Mouse (Mus musculus) heart, embryonic 12.5 days (tissue): ENCODE data around the gene Pgrmc2. TPM values are rescaled to one million over a fixed set of nuclear protein-coding genes. Genes with fewer than 3 reads are reported as not detected.
A peak's percentile ranks its signal among the peaks of the same experiment; 100 is the strongest.

Experiments
- ATAC-seq: fragments of 200-750 bp; cut with Nextera tagmentation; 2 replicates; pipeline ENCODE4 v1.8.0; 2017; ENCODE audit warnings: moderate TSS enrichment, moderate library complexity; ENCODE audit not compliant: insufficient number of reproducible peaks, low FRiP score
- H3K27ac ChIP-seq: fragments of 300-500 bp; sonication (generic); 2 replicates; pipeline ENCODE4 v1.5.1; 2016; ENCODE audit warnings: mild to moderate bottlenecking, moderate library complexity; ENCODE audit not compliant: poor library complexity, severe bottlenecking
- H3K27me3 ChIP-seq: fragments of 300-500 bp; sonication (generic); replicated peaks from 2 replicates; pipeline ENCODE4 v1.6.1; 2016; ENCODE audit warnings: mild to moderate bottlenecking, moderate library complexity
- H3K36me3 ChIP-seq: fragments of 300-500 bp; sonication (generic); 2 replicates; pipeline ENCODE4 v1.6.1; 2016; ENCODE audit warnings: mild to moderate bottlenecking, moderate library complexity
- H3K4me1 ChIP-seq: fragments of 300-500 bp; sonication (generic); replicated peaks from 2 replicates; pipeline ENCODE4 v1.6.1; 2016; ENCODE audit warnings: mild to moderate bottlenecking
- H3K4me2 ChIP-seq: fragments of 300-500 bp; sonication (generic); 2 replicates; pipeline ENCODE4 v1.6.1; 2016; ENCODE audit warnings: mild to moderate bottlenecking, moderate library complexity
- H3K4me3 ChIP-seq: fragments of 300-500 bp; sonication (generic); 2 replicates; pipeline ENCODE4 v1.5.1; 2016; ENCODE audit warnings: mild to moderate bottlenecking
- H3K9ac ChIP-seq: fragments of 300-500 bp; sonication (generic); 2 replicates; pipeline ENCODE4 v1.6.1; 2016; ENCODE audit warnings: mild to moderate bottlenecking, moderate library complexity
- H3K9me3 ChIP-seq: fragments of 300-500 bp; sonication (generic); replicated peaks from 2 replicates; pipeline ENCODE4 v1.6.1; 2016; ENCODE audit warnings: mild to moderate bottlenecking, moderate library complexity
- WGBS: fragments of 180-500 bp; shearing (Covaris S2); methylation state at CpG from one replicate; pipeline ENCODE4 v1.1.7; 2016; 5-methylcytosine and 5-hydroxymethylcytosine counted together
- polyA plus RNA-seq: library from polyadenylated mRNA; unstranded; fragments of >200 nt; fragmentation: Nextera tagmentation; extraction: Ambion mirVana; gene quantifications from 2 replicates; pipeline ENCODE4 v1.2.1, GENCODE M21; 2016

The Pgrmc2 gene
- polyA plus RNA-seq, result 56.4 and 59.2 TPM in 2 replicates

- under 1% methylated on average over 88 of the region's 95 CpGs for WGBS
- Histone ChIP-seq H3K36me3 (peaks cover 8% of the 10 kb centered on the region; the same call in 1 of the 2 replicates), H3K9ac (peak within 1 kb of the TSS; percentile 96), H3K27ac (peak within 1 kb of the TSS; percentile 96), H3K9me3 (no peaks in the 10 kb centered on the region), H3K4me1 (peaks cover 12% of the 10 kb centered on the region), H3K4me3 (peak within 1 kb of the TSS; percentile 97), H3K27me3 (no peaks in the 10 kb centered on the region), H3K4me2 (peak within 1 kb of the TSS; percentile 89)
- peak; percentile 97 for ATAC-seq
Measured at GRCm38 (mm10) chr3:41082885-41083789, at the start of gene Pgrmc2. TSS of gene Pgrmc2 (minus strand) at chr3:41083046.

DNA sequence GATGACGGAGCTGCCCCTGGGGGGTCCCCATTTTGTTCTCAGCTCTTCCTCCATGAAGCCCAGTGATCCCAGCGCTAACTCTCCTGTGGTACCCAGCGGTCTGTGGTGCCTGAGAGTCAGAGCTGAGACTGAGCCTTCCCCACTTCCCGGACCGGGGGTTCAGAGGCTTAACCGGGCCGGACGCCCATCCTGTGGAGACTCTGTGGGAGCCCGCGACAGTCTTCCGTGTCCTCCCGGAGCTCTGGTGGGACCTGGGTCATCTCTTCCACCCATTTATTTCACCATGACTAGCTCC lies 41.1 kb upstream of the Pgrmc2 start:
- Histone ChIP-seq H3K4me2 (peak overlapping the region; percentile 54), H3K4me1 (0 out of 2 replicates have a peak, but pooled peaks cover 8% of the 10 kb centered on the region), H3K36me3 (no peaks in the 10 kb centered on the region), H3K9ac (no peak overlapping the region; the same call in 1 of the 2 replicates), H3K9me3 (no peaks in the 10 kb centered on the region), H3K27ac (no peak overlapping the region), H3K4me3 (no peak overlapping the region; the same call in 1 of the 2 replicates), H3K27me3 (peaks cover 11% of the 10 kb centered on the region; the same call in 1 of the 2 replicates)
- WGBS, result 14% methylated on average over 12 of the region's 12 CpGs
- ATAC-seq, result no peak

GRCm38 (mm10) chr3:41123190-41123999 lies 40.5 kb upstream of the Pgrmc2 start:
- H3K36me3 ChIP-seq, result no peaks in the 10 kb centered on the region
- H3K9me3 ChIP-seq, result no peaks in the 10 kb centered on the region
- no peak overlapping the region; the same call in 1 of the 2 replicates for H3K4me3 ChIP-seq
- 35% methylated on average over 10 of the region's 10 CpGs for WGBS
- peaks cover 11% of the 10 kb centered on the region; the same call in 1 of the 2 replicates for H3K27me3 ChIP-seq
- H3K9ac ChIP-seq, result no peak overlapping the region; the same call in 1 of the 2 replicates
- peak overlapping the region; percentile 54 for H3K4me2 ChIP-seq
- 0 out of 2 replicates have a peak, but pooled peaks cover 8% of the 10 kb centered on the region for H3K4me1 ChIP-seq
- no peak for ATAC-seq
- H3K27ac ChIP-seq, result no peak overlapping the region

DNA sequence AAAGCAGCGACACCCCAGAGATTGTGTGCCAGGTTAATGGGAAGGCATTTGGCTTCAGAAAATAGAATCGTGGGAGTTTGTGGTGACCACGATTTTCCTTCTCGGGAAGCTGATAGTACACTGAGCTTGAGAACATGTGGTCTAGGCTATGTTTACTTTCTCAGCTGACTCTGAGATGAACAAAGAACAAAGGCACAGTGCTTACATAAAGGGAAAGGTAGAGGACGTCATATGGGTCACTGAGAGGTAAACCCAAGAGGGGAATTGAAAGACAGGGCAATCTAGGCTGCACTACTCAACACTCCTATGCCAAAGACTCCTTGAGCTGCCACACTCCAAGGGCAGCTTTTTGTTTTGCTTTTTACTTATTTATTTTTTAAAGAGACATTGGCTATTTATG lies 35.3 kb upstream of the Pgrmc2 start:
- no peak overlapping the region for H3K4me3 ChIP-seq
- no peaks in the 10 kb centered on the region for H3K4me1 ChIP-seq
- H3K27ac ChIP-seq, result no peak overlapping the region
- no peak overlapping the region for H3K9ac ChIP-seq
- 61% methylated on average over 5 of the region's 5 CpGs for WGBS
- no peaks in the 10 kb centered on the region for H3K9me3 ChIP-seq
- H3K36me3 ChIP-seq, result no peaks in the 10 kb centered on the region
- no peak for ATAC-seq
- H3K27me3 ChIP-seq, result no peaks in the 10 kb centered on the region
- H3K4me2 ChIP-seq, result no peak overlapping the region

GRCm38 (mm10) chr3:41117447-41117846 lies 34.6 kb upstream of the Pgrmc2 start:
- ATAC-seq, result no peak
- Histone ChIP-seq H3K4me3 (no peak overlapping the region), H3K4me1 (no peaks in the 10 kb centered on the region), H3K9ac (no peak overlapping the region), H3K4me2 (no peak overlapping the region), H3K9me3 (no peaks in the 10 kb centered on the region), H3K36me3 (no peaks in the 10 kb centered on the region), H3K27me3 (no peaks in the 10 kb centered on the region), H3K27ac (no peak overlapping the region)

DNA sequence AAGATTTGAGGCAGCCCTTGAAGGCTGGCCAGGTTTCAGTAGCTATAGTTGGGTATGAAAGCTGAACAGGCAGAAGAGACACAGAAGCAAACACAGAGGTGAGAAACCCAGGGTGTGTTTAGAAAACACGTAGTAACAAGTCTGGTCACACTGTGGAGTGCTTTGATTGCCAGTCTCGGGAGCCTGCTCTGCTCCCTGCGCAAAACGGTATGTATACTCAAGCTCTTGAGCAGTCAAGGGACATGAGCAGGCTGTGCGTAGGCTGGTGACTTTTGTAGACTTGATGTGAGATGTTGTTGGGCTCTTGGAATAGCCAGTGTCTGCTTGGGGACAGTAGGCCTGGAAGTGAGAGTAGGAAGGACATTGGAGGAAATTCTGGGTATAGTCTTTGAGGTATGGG lies 30.3 kb upstream of the Pgrmc2 start:
- H3K27me3 ChIP-seq, result no peaks in the 10 kb centered on the region
- no peak for ATAC-seq
- no peaks in the 10 kb centered on the region for H3K36me3 ChIP-seq
- H3K9ac ChIP-seq, result no peak overlapping the region
- H3K4me1 ChIP-seq, result peaks cover 4% of the 10 kb centered on the region
- WGBS, result 80% methylated on average over 5 of the region's 5 CpGs
- no peak overlapping the region for H3K4me3 ChIP-seq
- H3K27ac ChIP-seq, result no peak overlapping the region
- H3K4me2 ChIP-seq, result no peak overlapping the region
- H3K9me3 ChIP-seq, result no peaks in the 10 kb centered on the region

DNA sequence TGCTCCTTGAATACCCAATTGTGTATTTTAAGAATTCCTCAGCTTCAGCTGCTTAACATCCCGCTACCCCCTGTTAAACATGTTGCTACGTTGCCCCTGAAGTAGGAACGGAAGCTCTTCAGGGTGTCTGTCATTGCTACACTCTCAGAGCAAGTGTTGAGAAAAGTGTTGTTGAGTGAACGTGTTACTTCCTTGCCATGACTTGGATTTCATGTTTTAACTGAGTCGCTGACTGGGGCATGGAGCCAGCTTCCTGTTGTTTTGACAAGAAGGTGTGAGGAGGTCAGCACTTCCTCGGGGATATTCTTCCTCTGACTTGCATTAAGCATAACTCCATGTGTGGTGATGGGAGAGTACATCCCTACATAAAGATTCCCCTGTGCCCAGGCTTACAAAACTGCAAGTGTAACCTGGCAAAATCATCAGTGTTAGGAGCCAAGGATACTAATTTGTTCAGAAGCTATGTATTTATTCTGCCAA lies 25.5 kb upstream of the Pgrmc2 start:
- Histone ChIP-seq H3K4me3 (no peak overlapping the region), H3K27ac (no peak overlapping the region), H3K27me3 (no peaks in the 10 kb centered on the region), H3K4me1 (peaks cover 11% of the 10 kb centered on the region), H3K9me3 (no peaks in the 10 kb centered on the region), H3K9ac (no peak overlapping the region), H3K36me3 (no peaks in the 10 kb centered on the region), H3K4me2 (peak overlapping the region; percentile 1; the same call in 1 of the 2 replicates)
- ATAC-seq, result no peak
- WGBS, result 21% methylated on average over 6 of the region's 6 CpGs

DNA sequence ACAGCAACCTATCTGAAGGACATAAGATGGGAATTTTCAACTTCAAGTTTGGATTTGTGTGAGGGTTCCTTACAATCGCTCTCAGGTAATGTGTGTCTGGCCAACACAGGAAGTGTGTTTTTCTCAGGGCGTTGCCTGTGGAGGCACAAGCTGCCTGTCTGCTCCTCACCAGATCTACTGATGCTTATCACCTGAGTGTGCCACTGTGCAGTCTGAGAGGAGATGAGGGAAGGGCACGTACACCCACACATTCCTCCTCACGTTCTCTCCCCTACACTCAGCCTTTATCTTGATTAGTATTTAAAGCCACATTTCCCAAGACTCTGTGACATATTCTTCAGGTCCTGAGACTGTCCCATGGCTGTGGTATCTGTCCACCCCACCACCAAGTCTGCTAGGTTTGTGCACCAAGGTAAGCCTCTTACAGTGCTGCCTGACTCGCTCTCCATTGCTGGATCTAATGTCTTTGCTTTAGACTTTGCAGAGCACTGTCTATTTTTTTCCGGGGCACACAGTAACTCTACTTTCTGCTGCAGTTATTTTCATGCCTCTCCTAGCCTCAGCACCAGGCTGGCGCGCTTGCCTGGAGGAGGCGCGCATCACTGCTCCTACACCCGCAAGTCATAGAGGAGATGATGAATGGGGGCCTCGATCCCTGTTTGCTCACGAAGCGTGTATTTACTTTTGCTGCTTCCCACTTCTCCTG lies 24.9 kb upstream of the Pgrmc2 start:
- Histone ChIP-seq H3K4me1 (peaks cover 11% of the 10 kb centered on the region), H3K4me2 (peak overlapping the region; percentile 1; the same call in 1 of the 2 replicates), H3K9ac (no peak overlapping the region), H3K36me3 (no peaks in the 10 kb centered on the region), H3K27ac (no peak overlapping the region), H3K27me3 (no peaks in the 10 kb centered on the region), H3K4me3 (no peak overlapping the region), H3K9me3 (no peaks in the 10 kb centered on the region)
- WGBS, result 63% methylated on average over 14 of the region's 14 CpGs
- no peak for ATAC-seq

GRCm38 (mm10) chr3:41101905-41102304 lies 19.1 kb upstream of the Pgrmc2 start:
- H3K4me2 ChIP-seq, result no peak overlapping the region
- no peak overlapping the region for H3K9ac ChIP-seq
- WGBS, result 69% methylated on average over 9 of the region's 9 CpGs
- ATAC-seq, result no peak
- 0 out of 2 replicates have a peak, but pooled peaks cover 8% of the 10 kb centered on the region for H3K9me3 ChIP-seq
- no peaks in the 10 kb centered on the region for H3K27me3 ChIP-seq
- H3K4me3 ChIP-seq, result no peak overlapping the region
- H3K4me1 ChIP-seq, result peaks cover 8% of the 10 kb centered on the region
- H3K27ac ChIP-seq, result no peak overlapping the region
- no peaks in the 10 kb centered on the region for H3K36me3 ChIP-seq

- no peak overlapping the region for H3K27ac ChIP-seq
- H3K9ac ChIP-seq, result no peak overlapping the region
- peaks cover 8% of the 10 kb centered on the region for H3K4me1 ChIP-seq
- H3K36me3 ChIP-seq, result no peaks in the 10 kb centered on the region
- no peaks in the 10 kb centered on the region for H3K27me3 ChIP-seq
- 14% methylated on average over 2 of the region's 2 CpGs for WGBS
- no peak overlapping the region for H3K4me3 ChIP-seq
- no peak overlapping the region for H3K4me2 ChIP-seq
- H3K9me3 ChIP-seq, result 0 out of 2 replicates have a peak, but pooled peaks cover 8% of the 10 kb centered on the region
- ATAC-seq, result no peak
Measured at GRCm38 (mm10) chr3:41100157-41100556, 17.3 kb upstream of the Pgrmc2 start.
